Mouse (Mus musculus) brain, embryonic 18.5 days (tissue): Measurements from ENCODE around the gene Tcf7.

Experiments
- DNase-seq: peaks from one replicate; pipeline ENCODE4 v3.0.0-alpha.2; 2012; ENCODE audit warnings: low read depth, low spot score

Gene Tcf7

DNA sequence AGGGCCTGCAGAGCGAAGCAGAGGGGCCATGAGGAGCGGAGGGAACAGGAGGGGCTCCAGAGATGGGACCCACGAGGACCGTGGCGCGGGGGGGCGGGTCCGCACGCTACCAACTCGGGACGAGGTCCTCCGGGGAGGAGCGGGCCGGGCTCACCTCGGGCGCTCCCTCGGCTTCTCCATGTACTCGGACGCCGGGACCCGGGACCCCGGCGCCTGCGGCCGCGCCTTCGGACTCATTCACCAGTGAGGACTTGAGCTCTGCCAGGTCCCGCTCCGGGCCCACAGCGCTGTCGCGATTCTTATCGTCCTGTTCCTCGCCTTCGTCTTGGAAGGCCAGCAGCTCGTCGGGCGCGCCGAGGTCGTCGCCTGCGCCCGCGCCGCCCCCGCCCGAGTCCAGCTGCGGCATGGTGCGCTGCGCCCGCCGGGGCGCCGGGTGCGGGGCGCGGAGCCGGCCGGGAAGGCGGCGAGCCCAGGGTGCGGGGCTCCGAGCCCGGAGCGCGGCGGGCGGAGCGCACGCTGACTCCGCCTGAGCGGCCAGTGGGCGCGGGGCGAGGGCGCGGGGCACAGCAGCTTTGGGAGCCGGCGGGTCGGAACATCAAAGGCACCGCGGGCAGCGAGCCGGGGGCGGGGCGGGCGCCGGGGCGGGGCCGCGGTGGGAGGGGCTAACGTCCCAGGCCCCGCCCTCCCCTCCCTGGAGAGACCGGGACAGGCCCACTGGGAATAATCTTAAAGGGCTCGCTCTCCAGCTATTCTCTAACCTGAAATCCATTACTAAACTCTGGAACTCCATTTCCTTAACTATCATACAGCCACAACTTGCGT lies at the start of gene Tcf7:
TSS of gene Tcf7 (minus strand) at position 241 of the 822 bp plus-strand sequence.
- no peak for DNase-seq

DNA sequence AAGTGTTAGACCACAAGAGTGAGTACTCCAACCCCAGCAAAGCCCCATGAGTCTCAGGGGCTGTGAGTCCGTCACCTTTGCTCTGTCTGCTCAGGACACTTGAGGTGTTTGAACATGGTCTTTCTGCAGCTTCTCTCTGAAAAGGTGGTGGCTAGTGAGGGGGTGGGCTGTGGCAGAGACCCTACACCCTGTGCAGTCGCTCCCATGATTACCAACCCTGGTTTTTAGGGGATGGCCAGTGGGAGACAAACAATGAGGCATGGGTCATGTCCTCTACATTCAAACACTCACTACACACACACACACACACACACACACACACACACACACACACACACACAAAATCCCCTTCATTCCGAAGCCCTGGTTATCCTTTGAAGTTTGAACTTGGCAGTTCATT lies 44.5 kb upstream of the Tcf7 start:
- DNase-seq, result no peak

DNA sequence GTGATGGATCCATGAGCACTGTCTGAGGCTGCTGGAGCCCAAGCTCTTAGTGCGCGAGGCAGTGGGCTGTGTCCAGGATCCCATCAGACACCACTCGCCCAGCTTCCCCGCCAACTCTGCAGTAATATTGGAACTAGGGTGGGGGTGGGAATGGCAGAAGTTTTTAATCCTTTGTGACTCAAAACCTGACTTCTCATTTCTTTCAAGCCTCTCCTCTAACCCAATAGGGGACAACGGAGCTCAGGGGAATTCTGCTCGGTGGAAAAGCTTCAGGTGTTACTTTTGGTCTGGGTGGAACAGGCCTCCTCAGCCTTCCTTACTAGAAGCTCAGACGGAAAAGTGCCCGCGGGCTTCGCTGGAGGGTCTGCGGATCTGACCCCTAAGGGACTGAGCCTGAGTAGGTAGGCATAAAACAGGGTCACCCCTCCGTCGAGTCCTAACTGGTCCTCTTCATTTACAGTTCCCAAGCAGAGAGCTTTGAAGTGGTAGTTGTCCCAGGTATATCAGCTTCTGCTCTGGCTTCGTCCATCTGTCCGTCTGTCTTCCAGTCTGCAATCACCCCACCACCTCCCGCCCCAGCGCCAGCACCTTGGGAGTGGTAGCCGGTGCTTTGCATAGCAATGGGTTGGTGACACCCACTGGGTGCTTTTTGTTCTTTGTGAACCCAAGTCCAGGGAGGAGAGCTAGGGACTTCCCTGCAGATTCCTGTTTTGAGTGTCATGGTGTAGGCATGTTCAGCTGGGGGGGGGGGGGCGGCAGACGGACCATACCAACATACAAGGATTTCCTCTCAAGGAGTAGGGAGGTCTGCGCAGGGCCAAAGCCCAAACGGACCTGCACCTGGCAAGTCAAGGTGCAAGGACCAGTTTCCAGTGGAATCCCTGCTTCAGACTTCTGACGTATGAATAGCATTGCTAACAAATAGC lies 41.9 kb upstream of the Tcf7 start:
- no peak for DNase-seq

DNA sequence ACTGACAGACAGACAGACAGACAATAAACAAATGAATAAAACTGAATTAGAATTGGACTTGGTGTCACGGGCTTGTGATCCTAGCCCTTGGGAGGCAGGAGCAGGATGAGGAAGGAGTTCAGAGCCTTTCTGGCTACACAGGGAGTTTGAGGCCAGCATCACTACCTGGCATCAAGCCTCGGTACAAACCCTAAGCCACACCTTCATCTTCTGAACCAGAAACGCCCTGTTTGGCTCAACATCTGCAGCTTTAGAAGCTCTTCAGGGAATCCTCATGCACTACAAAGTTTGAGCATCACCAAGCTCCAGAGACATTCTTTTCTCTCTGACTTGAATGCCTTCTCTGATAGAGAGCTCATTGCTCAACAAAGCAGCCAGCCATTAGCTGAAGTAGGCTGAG lies 38.7 kb upstream of the Tcf7 start:
- no peak for DNase-seq

DNA sequence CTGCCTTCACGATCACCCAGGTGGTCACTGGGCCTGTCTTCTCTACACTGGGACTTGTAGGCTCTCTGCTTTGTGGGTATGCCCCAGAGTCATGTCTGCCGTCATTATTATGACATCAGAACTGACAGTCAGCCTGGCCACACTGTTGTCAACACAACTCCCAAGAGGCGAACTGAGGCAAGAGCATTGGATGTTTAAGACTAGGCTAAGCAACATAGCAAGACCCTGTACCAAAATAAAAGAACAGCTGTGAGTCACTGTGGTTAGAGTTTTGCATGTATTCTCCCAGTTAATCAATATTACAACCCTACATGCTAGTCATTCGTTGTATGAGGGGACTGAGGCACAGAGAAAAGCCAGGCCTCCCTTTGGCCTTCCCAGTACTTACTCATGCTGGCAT lies 37.7 kb upstream of the Tcf7 start:
- DNase-seq, result no peak

DNA sequence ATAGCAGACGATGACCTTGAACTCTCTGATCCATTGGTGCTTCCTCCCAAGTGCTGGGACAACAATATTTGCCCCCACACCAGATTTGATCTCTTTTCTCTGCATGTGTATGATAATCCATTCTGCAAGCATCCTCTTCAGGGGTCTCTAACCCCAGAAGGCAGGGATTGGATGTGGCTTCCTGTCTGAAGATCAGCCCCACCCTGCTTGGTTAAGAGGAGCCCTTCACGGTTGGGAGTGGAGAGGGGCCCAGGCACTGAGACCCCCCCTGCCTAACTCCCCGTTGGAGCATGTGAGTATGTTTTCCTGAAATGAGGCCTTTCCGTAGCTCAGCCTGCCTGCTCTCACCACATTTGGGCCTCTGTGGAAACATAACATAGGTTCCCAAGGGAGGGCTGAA lies 36.9 kb upstream of the Tcf7 start:
- DNase-seq, result no peak

DNA sequence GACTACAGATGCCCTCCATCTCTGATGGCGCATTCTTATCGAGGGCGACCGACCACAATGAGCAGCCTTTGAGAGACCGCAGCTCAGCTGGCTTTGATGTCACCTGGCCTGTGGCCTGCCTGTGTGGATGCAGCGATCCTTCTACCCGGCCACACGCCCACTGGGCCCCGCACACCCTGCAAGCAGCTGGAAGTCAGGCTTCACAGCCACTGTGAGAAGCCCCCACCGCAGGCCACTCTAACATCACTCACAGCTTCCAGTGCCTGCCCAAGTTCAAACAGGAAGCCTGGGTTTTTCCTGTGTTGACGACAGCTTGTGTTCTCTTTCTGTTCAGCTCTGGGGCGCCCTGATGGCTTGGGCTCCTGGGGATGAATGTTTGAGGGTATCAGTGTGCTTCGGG lies 35.6 kb upstream of the Tcf7 start:
- no peak for DNase-seq

DNA sequence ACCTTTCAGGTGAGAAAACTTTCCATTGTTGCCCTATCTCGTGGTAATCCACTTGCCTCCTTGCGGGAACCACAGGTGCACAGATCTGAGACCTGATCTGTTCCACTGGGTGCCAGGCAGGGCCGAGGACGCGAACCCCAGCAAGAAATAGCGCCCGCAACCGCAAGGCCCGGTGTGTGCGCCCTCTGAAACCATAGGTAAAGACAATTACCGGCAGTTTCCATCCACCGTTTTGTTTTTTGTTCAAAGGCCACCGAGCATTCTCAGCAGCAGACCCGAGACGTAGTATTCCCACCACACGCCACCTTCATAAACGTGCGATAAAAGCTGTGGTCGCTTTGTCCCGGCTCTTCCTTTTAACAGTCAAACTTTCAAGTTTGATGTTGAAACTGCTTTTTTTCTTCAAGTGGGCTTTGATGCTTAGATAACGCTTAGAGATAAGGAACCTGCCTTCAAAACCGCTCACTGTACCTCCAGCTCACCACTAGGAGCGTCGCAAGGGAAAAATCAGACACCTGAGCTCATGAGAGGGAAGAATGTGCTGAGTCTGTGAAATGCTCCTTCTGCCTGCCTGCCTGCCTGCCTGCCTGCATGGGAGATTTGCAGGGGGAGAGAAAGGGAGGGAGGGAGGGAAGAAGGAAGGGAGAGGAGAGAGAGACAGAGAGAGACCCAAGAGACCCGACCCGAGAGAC lies 31.4 kb upstream of the Tcf7 start:
- DNase-seq, result no peak

DNA sequence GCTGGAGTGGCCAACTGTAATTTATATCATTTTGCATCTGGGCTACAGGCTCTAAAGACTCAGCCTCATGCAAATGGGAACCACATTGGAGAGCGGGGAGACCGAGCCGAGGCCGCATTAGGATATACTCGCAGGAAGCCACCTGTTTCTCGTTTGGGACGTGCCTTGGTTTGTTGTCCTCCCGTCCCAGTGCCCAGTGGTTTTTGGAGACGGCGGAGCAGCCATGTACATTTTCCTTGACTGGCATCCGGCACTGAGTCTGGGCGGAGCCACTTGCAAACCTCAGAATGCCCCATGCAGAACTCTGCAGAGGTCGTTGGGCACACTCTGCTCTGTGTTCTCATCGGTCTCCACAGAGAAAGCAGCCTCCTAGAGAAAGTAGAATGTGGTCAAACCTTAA lies 27.9 kb upstream of the Tcf7 start:
- DNase-seq, result no peak

DNA sequence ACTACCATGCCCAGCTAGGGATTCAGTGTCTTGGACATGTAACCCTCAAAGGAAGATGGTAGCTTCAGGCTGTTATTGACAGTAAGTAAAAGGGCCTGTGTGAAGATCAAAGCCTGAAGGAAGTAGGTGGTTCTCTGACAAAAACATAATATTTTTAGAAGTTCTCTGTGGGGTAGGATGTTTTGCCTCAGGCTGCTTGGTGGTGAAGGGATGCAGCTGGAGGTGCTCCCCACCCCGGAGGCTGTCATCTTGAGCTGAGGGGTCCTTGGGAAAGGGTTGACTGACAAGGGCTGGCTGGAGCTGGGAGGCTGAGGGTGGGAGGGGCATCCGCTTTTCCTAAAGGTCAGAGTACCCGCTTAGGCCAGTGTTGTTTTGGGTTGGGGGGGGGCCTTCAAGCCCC lies 26.7 kb upstream of the Tcf7 start:
- no peak for DNase-seq

DNA sequence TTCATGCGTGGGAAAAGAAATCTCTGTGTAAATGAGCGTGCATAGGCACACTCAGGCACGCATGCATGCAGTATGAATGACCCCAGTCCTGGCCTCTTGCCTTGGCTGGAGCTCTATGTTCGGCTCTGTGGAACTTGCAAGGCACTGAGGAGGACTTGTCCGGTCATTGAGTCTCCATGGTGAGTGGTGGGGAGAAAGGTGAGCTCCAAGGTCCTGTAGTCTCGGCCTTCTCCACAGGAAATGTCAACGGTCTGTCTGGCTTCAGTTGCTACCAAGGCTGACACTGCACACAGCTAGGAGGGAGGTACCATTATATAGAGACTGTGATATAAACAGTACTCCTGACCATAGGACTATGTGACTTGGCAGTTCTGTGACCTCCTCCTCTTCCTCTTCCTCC lies 23.6 kb upstream of the Tcf7 start:
- DNase-seq, result no peak

DNA sequence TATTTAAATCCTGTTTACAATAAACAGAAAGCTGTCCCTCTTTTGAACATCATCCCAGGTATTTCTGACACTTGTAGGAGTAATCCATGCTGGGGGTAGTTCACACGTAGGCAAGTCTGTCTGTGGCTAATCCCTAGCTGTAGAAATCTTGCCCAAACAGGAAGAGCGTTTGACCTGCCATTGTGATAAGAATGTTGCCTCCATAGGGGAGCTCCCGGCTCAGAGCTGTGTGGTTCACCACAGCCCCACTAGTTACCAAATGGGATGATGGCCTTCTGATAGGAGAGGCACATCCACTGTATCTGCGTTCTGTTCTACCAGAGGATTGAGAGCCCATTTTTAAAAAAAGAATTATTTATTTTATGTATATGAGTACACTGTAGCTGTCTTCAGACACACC lies 22.5 kb upstream of the Tcf7 start:
- DNase-seq, result no peak

DNA sequence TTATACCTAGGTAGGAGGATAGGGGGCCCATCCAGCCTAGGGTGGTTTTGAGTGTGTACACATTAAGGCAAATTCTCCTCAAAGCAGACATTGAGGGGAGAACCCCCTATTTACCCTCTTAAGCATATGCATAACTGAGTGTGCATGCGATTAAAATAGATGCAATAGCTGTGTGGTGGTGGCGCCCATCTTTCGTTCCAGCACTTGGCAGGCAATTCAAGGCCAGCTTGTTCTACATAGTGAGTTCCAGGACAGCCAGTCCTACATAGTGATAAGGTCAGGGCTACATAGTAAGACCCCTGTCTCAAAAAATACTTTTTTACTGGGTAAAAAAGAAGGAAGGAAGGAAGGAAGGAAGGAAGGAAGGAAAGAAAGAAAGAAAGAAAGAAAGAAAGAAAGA lies 19.9 kb upstream of the Tcf7 start:
- no peak for DNase-seq

DNA sequence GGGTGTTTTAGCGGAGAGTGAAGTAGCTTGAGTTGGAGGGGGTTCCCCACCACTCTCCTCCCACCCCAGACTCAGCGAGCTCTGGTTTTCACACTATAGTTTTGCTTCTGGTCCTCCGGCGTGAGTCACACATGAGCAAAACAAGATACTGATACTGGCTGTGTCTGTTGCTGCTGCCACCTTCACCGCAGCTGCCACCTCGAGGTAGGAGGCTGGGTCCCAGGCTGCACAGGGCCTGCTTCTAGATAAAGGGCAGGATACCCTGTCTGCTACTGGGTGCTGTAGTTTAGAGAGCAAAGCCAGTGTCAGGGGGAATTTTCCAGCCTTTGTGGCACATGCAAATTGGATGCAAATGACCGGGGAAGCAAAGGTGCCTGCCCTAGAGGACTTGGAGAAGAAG lies 16.9 kb upstream of the Tcf7 start:
- DNase-seq, result no peak

DNA sequence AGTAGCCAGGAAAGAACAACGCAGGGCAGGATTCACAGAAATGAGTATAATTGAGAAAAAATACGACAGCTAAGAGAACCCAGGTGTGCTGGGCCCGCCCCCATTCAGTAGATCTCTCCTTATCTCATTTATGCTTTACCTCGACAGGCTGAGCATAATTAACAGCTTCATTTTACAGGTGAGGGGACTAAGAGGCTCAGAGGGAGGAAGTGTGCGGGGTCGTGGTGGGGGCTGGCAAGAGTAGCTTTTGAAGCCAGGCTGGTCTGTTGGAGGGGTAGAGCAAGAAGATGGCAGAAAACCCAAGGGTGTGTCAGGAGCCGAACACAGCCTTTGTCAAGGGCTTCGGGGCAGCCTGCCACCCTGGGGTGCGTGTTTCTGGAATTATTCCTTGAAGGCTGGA lies 16.1 kb upstream of the Tcf7 start:
- DNase-seq, result no peak

DNA sequence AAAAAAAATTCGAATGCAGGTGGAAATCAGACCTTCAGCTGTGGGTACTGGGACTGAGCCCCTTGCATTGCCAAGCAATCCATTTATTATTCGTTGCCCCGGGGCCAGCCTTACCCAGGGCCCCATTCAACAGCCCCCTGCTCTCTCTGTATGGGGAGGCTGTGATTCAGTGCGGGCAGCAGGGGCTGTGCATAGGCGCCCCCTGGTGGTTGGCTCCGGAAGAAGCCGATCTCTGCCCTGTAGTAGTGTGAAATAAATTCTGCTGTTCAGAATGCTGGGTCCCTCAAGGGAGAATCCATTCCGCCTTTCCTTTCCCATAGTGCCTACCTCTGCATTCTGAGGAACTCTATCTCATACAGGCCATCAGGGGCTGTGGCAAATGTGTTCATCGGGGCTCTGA lies 14.5 kb upstream of the Tcf7 start:
- DNase-seq, result no peak

DNA sequence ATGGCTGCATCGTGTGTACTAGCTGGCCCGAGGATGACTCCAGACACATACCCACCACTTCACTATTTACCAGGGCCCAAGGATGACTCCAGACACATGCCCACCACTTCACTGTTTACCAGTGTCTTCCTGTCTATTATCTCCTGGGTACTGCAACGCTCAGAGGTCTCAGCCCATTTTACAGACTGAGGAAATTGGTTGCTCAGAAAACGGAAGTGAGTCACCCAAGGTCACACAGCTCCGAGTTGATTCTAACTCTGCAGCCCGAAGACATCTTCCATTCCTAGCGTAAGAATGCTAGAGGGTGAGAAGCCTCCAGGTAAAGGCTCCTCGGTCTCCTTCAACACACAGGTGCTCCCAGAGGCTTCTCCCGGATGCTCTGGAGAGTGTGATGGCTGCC lies 11.3 kb upstream of the Tcf7 start:
- DNase-seq, result no peak

DNA sequence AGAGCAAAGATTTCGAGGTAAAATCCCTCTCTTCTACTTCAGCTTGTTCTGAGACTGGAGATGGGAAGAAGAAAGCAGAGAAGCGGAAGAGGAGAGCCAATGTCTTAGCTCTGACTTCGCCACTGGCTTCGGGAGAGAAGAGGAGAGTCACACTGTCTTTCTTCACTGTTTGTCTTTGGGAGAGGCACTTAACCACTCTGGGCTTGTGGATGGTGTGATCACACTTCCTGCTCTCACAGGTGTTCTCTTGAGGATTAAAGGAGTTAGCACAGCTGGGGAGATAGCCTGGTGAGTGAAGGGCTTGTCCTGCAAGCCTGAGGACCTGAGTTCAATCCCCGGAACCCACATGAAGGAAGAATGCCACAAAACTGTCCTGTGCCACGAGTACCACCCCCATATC lies 10.1 kb upstream of the Tcf7 start:
- no peak for DNase-seq

DNA sequence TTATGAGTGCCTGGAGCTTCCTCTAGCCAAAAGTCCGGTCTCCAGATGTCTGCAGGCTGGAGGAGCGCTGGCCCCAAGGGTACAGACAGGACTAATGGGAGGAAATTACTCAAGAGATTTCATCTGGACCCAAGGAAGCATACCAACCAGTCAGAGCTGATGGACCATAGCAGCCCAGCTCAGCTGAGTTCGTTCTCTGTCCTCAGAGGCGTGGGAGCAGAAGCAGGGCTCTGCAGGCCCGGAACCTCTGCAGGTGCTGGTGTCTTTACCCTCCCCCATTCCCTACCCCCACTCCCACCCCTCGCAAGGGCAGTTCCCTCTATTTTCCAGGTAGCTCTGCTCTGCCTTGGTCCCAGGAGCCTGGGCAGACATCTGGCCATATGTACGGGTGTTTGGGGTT lies 9.5 kb upstream of the Tcf7 start:
- DNase-seq, result no peak

DNA sequence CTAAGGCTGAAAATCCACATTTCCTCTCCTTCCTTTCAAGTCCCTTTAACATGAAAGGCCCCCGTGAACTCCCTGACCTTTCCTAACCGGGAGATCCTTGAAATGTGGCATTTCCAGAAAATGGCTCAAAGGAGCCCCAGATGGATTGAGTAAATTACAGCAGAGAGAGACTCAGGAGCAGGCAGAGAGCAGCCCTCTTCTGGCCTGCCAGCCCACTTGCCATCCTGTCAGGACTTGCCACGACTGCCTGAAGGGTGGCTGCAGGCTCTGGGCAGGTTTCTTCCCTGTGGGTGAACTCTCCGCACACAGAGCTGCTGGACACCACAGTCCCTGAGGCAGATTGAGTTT lies 4.1 kb upstream of the Tcf7 start:
- DNase-seq, result no peak

DNA sequence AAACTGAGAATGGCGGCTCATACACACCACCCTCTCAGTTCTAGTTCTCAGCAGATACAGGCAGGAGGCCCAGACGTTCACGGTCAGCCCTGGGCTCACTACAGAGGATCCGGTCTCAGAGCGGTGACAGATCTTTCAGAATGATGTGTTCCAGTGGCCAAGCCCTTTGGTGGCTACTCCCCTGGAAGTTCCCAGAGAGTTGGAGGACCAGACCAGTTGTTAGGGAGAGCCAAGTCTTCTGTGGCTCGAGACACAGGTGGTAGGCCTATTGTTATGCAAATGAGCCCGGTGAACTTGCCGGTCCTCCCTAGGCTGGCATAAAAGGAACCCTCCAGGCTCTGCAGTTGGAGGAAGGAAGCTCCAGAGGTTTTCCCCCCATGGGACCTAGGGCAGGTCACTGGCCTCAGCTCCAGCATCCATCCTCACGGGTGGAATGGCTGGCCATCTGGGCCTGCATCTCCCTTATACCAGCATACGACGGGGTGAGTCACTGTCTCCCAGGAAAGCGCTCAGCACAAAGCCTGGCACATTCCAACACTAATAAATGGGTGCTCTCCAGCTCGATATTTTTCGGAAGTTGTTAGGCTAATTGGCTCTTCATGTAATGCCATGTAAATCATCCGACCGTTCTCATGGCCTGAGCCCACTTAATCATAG lies 3.6 kb upstream of the Tcf7 start:
- DNase-seq, result no peak
